Mouse (Mus musculus) stomach, embryonic 14.5 days (tissue): ENCODE data around the gene Galnt16. TPM values are rescaled to one million over a fixed set of nuclear protein-coding genes. Genes with fewer than 3 reads are reported as not detected.

Source experiments
- ATAC-seq: fragments of 200-750 bp; cut with Nextera tagmentation; 2 replicates; pipeline ENCODE4 v1.8.0; 2017; ENCODE audit warnings: low read depth, moderate TSS enrichment; ENCODE audit not compliant: insufficient number of reproducible peaks, insufficient read depth, low FRiP score
- H3K27ac ChIP-seq: fragments of 300-500 bp; sonication (generic); 2 replicates; pipeline ENCODE4 v1.5.1; 2014; ENCODE audit warnings: mild to moderate bottlenecking, low read length, moderate library complexity, mixed read lengths
- H3K27me3 ChIP-seq: fragments of 300-500 bp; sonication (generic); 2 replicates; pipeline ENCODE4 v1.6.1; 2014; ENCODE audit warnings: low read length, control low read depth, mixed read lengths; ENCODE audit not compliant: control insufficient read depth, insufficient read depth
- H3K36me3 ChIP-seq: fragments of 300-500 bp; sonication (generic); 2 replicates; pipeline ENCODE4 v1.6.1; 2014; ENCODE audit warnings: mild to moderate bottlenecking, control low read depth, low read length, moderate library complexity, mixed read lengths; ENCODE audit not compliant: control insufficient read depth, insufficient read depth
- H3K4me1 ChIP-seq: fragments of 300-500 bp; sonication (generic); 2 replicates; pipeline ENCODE4 v1.6.1; 2014; ENCODE audit warnings: low read length, control low read depth, mixed read lengths; ENCODE audit not compliant: control insufficient read depth, insufficient read depth
- H3K4me2 ChIP-seq: fragments of 300-500 bp; sonication (generic); replicated peaks from 2 replicates; pipeline ENCODE4 v1.6.1; 2014; ENCODE audit warnings: low read depth, low read length, control low read depth
- H3K4me3 ChIP-seq: fragments of 300-500 bp; sonication (generic); 2 replicates; pipeline ENCODE4 v1.5.1; 2014; ENCODE audit warnings: low read depth, low read length, control low read depth
- H3K9ac ChIP-seq: fragments of 300-500 bp; sonication (generic); replicated peaks from 2 replicates; pipeline ENCODE4 v1.6.1; 2014; ENCODE audit warnings: low read depth, mild to moderate bottlenecking, control low read depth, low read length, moderate library complexity, mixed read lengths
- H3K9me3 ChIP-seq: fragments of 300-500 bp; sonication (generic); 2 replicates; pipeline ENCODE4 v1.6.1; 2016; ENCODE audit warnings: low read depth, low read length, control low read depth; ENCODE audit not compliant: control insufficient read depth
- WGBS: fragments of 180-500 bp; shearing (Covaris S2); extraction: QIAGEN DNeasy Blood & Tissue Kit; methylation state at CpG from one replicate; pipeline ENCODE4 v1.1.7; 2014; 5-methylcytosine and 5-hydroxymethylcytosine counted together
- polyA plus RNA-seq: library from polyadenylated mRNA; unstranded; fragments of >200 nt; fragmentation: Nextera tagmentation; extraction: Ambion mirVana; gene quantifications from 2 replicates; pipeline ENCODE4 v1.2.1, GENCODE M21; 2014

Gene Galnt16
- polyA plus RNA-seq, 1 experiment from 2014 or later = 10.8 TPM

DNA sequence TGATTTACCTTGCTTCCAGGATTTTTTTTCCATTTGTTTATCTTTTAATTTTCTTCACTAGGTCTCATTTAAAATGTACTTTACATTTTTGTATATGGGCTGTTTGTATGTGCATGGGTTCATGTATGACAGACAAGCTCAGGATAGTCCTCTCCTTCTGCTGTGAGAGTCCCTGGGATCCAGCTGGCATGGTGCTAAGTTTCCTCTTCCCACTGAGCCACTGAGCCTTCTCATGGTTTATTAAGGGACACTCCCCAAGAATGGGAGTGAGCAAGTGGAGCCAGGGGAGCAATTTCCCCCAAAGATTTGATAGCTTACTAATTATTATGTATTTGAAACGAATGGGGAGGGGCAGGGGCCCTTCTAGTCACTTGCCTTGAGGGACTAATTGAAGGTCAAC, 17.6 kb upstream of the Galnt16 start:
- no peak for ATAC-seq
- H3K4me1 ChIP-seq = no peaks in the 10 kb centered on the region
- H3K9me3 ChIP-seq = no peaks in the 10 kb centered on the region
- no peaks in the 10 kb centered on the region for H3K27me3 ChIP-seq
- no peak overlapping the region for H3K4me3 ChIP-seq
- no peak overlapping the region for H3K9ac ChIP-seq
- no peak overlapping the region for H3K4me2 ChIP-seq
- H3K36me3 ChIP-seq = no peaks in the 10 kb centered on the region
- 53% methylated on average over 1 of the region's 1 CpGs for WGBS
- H3K27ac ChIP-seq = no peak overlapping the region

DNA sequence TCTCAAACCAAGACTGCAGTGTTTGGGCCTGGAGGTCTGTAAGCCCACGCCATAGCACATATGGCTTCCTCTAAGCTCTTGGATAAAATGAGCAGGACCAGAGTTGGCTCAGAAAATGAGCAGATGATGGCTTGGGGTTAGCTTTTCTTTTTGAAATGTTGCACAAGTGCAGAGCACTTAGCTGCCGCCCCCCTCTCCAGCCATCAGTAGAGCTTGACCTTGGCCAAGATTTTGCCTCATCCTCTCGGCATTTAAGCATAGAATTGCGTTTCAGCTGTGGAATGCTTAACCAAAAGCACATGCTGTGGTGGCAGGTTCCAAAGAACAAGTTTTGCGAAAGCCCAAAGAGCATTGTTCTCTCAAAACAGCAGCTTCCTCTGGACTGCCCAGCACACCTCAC, 13.4 kb upstream of the Galnt16 start:
- 75% methylated on average over 5 of the region's 5 CpGs for WGBS
- Histone ChIP-seq H3K4me1 (0 out of 2 replicates have a peak, but pooled peaks cover 2% of the 10 kb centered on the region), H3K4me2 (no peak overlapping the region), H3K36me3 (no peaks in the 10 kb centered on the region), H3K9ac (no peak overlapping the region), H3K27ac (no peak overlapping the region), H3K9me3 (no peaks in the 10 kb centered on the region), H3K4me3 (no peak overlapping the region), H3K27me3 (no peaks in the 10 kb centered on the region)
- ATAC-seq = no peak

DNA sequence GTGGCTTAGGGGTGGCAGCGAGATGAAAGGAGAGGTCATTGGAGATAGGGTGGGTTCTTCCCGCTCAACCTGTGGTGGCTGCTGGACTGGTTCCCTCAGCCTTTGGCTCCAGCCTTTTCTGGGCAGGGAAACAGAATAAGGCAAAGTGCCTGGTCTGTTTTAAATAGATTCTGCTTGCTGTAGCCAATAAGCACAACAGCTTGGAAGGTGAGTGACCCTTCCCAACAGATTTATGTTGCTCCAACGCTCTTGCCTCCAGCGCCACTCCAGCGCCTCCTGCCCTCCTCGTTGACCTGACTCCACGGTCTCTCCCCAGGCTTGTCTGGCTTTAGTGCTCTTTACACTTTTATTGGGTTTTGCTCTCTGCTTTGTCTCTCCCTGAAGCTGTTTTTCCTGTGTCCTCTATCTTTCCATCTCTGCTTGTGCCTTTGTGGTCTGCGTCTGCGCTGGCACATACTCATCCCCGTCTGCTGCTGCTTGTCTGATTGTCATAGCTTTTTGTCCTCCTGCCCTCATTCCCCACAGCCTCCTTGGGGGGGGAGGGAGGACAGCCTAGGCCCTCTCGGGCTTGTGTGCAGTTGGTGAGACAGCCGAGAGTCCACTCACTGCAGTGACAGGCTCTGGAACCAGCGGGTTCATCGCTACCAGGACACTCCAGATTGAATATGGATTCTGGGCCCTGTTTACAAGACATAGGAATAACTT, 10.9 kb upstream of the Galnt16 start:
- WGBS = 55% methylated on average over 14 of the region's 14 CpGs
- no peak overlapping the region for H3K27ac ChIP-seq
- H3K4me1 ChIP-seq = 0 out of 2 replicates have a peak, but pooled peaks cover 2% of the 10 kb centered on the region

DNA sequence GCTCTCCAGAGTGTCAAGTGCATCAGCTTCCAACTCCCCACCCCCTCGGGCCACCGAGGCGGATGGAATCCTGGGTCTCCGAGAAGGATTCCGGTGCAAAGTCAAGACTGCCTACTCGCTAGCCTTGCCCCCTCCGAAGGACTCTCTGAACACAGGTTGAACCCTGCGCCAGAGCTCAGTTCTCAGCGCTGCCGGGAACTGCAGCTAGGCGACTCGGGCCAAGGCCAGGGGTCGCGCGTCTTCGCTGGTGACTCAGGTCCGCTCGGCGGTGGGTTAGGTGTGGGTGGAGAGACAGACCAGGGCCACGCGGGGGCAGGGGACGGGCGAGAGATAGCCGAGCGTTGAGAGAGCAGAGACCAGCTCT, 298 bp downstream of the Galnt16 start:
- Histone ChIP-seq H3K36me3 (no peaks in the 10 kb centered on the region), H3K4me2 (peak overlapping the region; percentile 93), H3K4me3 (peak overlapping the region; percentile 66), H3K4me1 (peaks cover 8% of the 10 kb centered on the region; the same call in 1 of the 2 replicates), H3K9me3 (no peaks in the 10 kb centered on the region), H3K27ac (no peak overlapping the region), H3K27me3 (0 out of 2 replicates have a peak, but pooled peaks cover 12% of the 10 kb centered on the region), H3K9ac (peak overlapping the region; percentile 40)
- ATAC-seq = peak; percentile 16; the same call in 1 of the 2 replicates
- WGBS = under 1% methylated on average over 25 of the region's 25 CpGs

More for the DNA sequence above, 10.9 kb upstream of the Galnt16 start:
- no peaks in the 10 kb centered on the region for H3K36me3 ChIP-seq
- no peaks in the 10 kb centered on the region for H3K27me3 ChIP-seq
- no peaks in the 10 kb centered on the region for H3K9me3 ChIP-seq
- no peak overlapping the region for H3K4me3 ChIP-seq
- ATAC-seq = no peak
- no peak overlapping the region for H3K4me2 ChIP-seq
- H3K9ac ChIP-seq = no peak overlapping the region

DNA sequence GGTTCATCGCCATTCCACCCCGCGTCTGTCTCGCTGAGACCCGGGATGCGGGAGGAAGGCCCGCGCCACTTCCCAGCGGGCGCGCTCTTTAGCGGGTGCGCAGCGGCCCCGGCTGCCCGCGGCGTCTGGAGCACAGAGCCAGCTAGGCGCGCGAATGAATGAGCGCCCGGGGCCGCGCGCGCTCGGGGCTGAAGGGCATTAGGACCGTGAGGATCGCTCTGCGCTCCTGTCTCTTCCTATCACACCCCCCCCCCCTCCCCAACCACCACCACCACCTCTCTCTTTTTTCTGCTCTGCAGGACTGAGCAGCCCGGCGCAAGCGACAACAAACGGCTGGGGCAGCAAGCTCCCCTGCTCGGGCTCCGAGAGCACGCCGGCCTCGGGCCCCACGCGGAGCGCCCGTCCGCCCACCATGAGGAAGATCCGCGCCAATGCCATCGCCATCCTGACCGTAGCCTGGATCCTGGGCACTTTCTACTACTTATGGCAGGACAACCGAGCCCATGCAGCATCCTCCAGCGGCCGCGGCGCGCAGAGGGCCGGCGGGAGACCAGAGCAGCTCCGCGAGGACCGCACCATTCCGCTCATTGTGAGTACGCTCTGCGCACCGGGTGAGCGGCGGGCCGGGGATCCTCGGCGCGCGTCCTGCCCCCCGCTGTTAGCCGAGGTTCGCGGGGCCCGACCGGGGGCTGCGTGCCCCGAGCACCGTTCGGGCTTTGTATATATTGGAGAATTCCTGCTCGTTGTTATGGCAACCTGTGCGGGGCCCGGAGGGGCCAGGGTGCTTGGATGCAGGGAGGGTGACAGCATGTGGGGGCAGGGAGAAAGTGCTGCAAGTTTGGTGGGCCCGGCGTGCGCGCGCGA, 912 bp downstream of the Galnt16 start:
- H3K27me3 ChIP-seq = 0 out of 2 replicates have a peak, but pooled peaks cover 12% of the 10 kb centered on the region
- ATAC-seq = peak; percentile 81
- H3K9me3 ChIP-seq = no peaks in the 10 kb centered on the region
- H3K9ac ChIP-seq = peak overlapping the region; percentile 55
- H3K27ac ChIP-seq = peak overlapping the region; percentile 55; the same call in 1 of the 2 replicates
- H3K4me3 ChIP-seq = peak overlapping the region; percentile 66
- H3K4me1 ChIP-seq = peaks cover 8% of the 10 kb centered on the region; the same call in 1 of the 2 replicates
- under 1% methylated on average over 88 of the region's 90 CpGs for WGBS
- H3K4me2 ChIP-seq = peak overlapping the region; percentile 93
- H3K36me3 ChIP-seq = no peaks in the 10 kb centered on the region

DNA sequence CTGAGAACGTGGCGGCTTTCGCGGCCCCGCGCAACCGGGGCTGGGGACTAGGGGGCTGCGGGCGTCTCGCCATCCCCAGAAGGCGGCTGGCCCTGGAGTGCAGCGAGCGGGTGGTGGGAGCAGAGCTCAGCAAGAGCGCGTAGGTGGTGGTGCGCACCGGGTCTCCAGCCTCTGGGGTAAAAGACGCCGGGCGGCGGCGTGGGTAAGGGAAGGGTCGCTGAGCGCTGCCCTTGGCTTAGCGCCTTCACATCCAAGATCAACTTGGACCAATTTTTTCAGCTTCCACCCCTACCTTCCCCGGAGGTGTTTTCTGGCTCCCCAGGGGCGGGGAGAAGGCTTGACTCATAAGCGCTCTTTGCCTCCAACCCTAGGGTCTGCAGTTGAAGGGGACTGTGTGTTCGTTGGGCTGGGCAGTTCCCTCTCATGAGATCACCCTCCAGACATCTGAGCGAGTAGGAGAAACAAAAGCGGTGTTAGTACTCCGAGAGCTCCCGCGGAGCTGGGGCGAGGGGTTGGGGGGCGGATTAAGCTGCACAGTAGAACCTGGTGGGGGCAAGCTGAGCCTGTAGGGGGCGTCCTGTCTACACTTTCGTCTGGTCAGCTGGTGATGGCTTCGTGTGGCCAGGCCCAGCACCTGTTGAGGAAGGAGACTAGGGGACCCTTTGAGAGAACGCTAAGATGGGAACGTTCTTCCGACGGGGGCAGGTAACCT, 1.7 kb downstream of the Galnt16 start:
- 0 out of 2 replicates have a peak, but pooled peaks cover 12% of the 10 kb centered on the region for H3K27me3 ChIP-seq
- peak overlapping the region; percentile 55 for H3K9ac ChIP-seq
- WGBS = 1% methylated on average over 43 of the region's 43 CpGs
- H3K4me1 ChIP-seq = peaks cover 8% of the 10 kb centered on the region; the same call in 1 of the 2 replicates
- ATAC-seq = peak; percentile 28; the same call in 1 of the 2 replicates
- peak overlapping the region; percentile 55 for H3K27ac ChIP-seq
- no peaks in the 10 kb centered on the region for H3K36me3 ChIP-seq
- no peaks in the 10 kb centered on the region for H3K9me3 ChIP-seq
- peak overlapping the region; percentile 66 for H3K4me3 ChIP-seq
- H3K4me2 ChIP-seq = peak overlapping the region; percentile 93

DNA sequence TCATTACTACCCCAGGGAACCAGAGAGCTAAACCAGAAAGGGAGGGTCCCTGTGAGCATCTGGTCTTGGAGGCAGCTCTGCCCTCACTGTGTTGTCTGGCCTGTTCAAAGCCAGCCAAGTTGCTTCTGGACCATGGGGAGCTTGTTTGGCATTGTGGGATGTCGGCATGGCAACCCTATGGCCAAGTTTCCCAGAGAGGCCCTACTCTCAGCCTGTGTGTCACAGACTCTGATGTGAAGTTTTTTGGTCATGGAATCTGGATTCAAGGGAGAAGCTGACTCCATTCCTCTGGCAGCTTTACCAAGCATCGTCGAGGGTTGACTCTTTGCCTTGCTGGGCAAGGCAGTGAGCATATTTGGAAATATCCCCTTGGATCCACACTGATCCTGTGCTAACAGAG, 3.9 kb downstream of the Galnt16 start:
- ATAC-seq = no peak
- Histone ChIP-seq H3K27ac (no peak overlapping the region), H3K9ac (no peak overlapping the region), H3K36me3 (no peaks in the 10 kb centered on the region), H3K9me3 (no peaks in the 10 kb centered on the region), H3K4me1 (peaks cover 13% of the 10 kb centered on the region; the same call in 1 of the 2 replicates), H3K4me3 (no peak overlapping the region), H3K27me3 (0 out of 2 replicates have a peak, but pooled peaks cover 12% of the 10 kb centered on the region), H3K4me2 (no peak overlapping the region)
- 71% methylated on average over 3 of the region's 3 CpGs for WGBS
